Mouse (Mus musculus) hindlimb bud, embryonic 11.5 days (tissue): ENCODE measurements around the gene Coro2a.
"Not testable (repeated sequence)": the region's sequence is repeated elsewhere in the genome, so short reads cannot be mapped to it uniquely, and the experiment has no call there.

ENCODE experiments used
- DNase-seq: peaks from one replicate; pipeline ENCODE4 v3.0.0-alpha.2; 2012; ENCODE audit warnings: low read depth, low spot score; ENCODE audit errors: extremely low spot score

Coro2a gene

GRCm38 (mm10) chr4:46614641-46615040, 12.6 kb upstream of the Coro2a start:
- DNase-seq, result no peak

- no peak for DNase-seq
Measured at GRCm38 (mm10) chr4:46613618-46614017, 11.6 kb upstream of the Coro2a start.

- peak; percentile 91 for DNase-seq
Measured at GRCm38 (mm10) chr4:46611181-46611580, 9.2 kb upstream of the Coro2a start.

- no peak for DNase-seq
Measured at GRCm38 (mm10) chr4:46607601-46608000, 5.6 kb upstream of the Coro2a start.

GRCm38 (mm10) chr4:46605451-46605850, 3.4 kb upstream of the Coro2a start:
- no peak for DNase-seq

GRCm38 (mm10) chr4:46602704-46603103, 702 bp upstream of the Coro2a start:
- DNase-seq, result no peak

GRCm38 (mm10) chr4:46601258-46601843, 651 bp downstream of the Coro2a start:
- DNase-seq, result no peak

- DNase-seq, result no peak
Measured at GRCm38 (mm10) chr4:46600473-46601257, 1.3 kb downstream of the Coro2a start.

GRCm38 (mm10) chr4:46599609-46600008, 2.4 kb downstream of the Coro2a start:
- not testable (repeated sequence) for DNase-seq

- DNase-seq, result no peak
Measured at GRCm38 (mm10) chr4:46598981-46599380, 3.0 kb downstream of the Coro2a start.

- no peak for DNase-seq
Measured at GRCm38 (mm10) chr4:46598111-46598510, 3.9 kb downstream of the Coro2a start.

- DNase-seq, result no peak
Measured at GRCm38 (mm10) chr4:46597286-46597961, 4.6 kb downstream of the Coro2a start.

- no peak for DNase-seq
Measured at GRCm38 (mm10) chr4:46596398-46596797, 5.6 kb downstream of the Coro2a start.

GRCm38 (mm10) chr4:46594131-46594530, 7.9 kb downstream of the Coro2a start:
- DNase-seq, result no peak

GRCm38 (mm10) chr4:46593472-46593871, 8.5 kb downstream of the Coro2a start:
- no peak for DNase-seq

GRCm38 (mm10) chr4:46591833-46592520, 10.0 kb downstream of the Coro2a start:
- DNase-seq, result no peak

GRCm38 (mm10) chr4:46590810-46591209, 11.2 kb downstream of the Coro2a start:
- no peak for DNase-seq

- DNase-seq, result no peak
Measured at GRCm38 (mm10) chr4:46589946-46590684, 11.9 kb downstream of the Coro2a start.

- no peak for DNase-seq
Measured at GRCm38 (mm10) chr4:46589151-46589550, 12.9 kb downstream of the Coro2a start.

GRCm38 (mm10) chr4:46586473-46586872, 15.5 kb downstream of the Coro2a start:
- DNase-seq, result no peak

- no peak for DNase-seq
Measured at GRCm38 (mm10) chr4:46585811-46586190, 16.2 kb downstream of the Coro2a start.
